Mouse (Mus musculus) embryonic facial prominence, embryonic 12.5 days (tissue): Measurements from ENCODE around the gene Taz. TPM values are rescaled to one million over a fixed set of nuclear protein-coding genes. Genes with fewer than 3 reads are reported as not detected.

ENCODE experiments used
- ATAC-seq: fragments of 200-750 bp; cut with Nextera tagmentation; 2 replicates; pipeline ENCODE4 v1.8.0; 2017; ENCODE audit not compliant: insufficient number of reproducible peaks, insufficient read depth, low FRiP score, low TSS enrichment
- H3K27ac ChIP-seq: fragments of 300-500 bp; sonication (generic); 2 replicates; pipeline ENCODE4 v1.5.1; 2016; ENCODE audit warnings: mild to moderate bottlenecking
- H3K27me3 ChIP-seq: fragments of 300-500 bp; sonication (generic); 2 replicates; pipeline ENCODE4 v1.6.1; 2016; ENCODE audit warnings: mild to moderate bottlenecking, moderate library complexity
- H3K36me3 ChIP-seq: fragments of 300-500 bp; sonication (generic); 2 replicates; pipeline ENCODE4 v1.6.1; 2016; ENCODE audit warnings: mild to moderate bottlenecking
- H3K4me1 ChIP-seq: fragments of 300-500 bp; sonication (generic); 2 replicates; pipeline ENCODE4 v1.6.1; 2016
- H3K4me2 ChIP-seq: fragments of 300-500 bp; sonication (generic); replicated peaks from 2 replicates; pipeline ENCODE4 v1.6.1; 2016; ENCODE audit warnings: mild to moderate bottlenecking, moderate library complexity
- H3K4me3 ChIP-seq: fragments of 300-500 bp; sonication (generic); 2 replicates; pipeline ENCODE4 v1.5.1; 2016; ENCODE audit warnings: mild to moderate bottlenecking
- H3K9ac ChIP-seq: fragments of 300-500 bp; sonication (generic); 2 replicates; pipeline ENCODE4 v1.6.1; 2016; ENCODE audit warnings: mild to moderate bottlenecking, moderate library complexity
- H3K9me3 ChIP-seq: fragments of 300-500 bp; sonication (generic); 2 replicates; pipeline ENCODE4 v1.6.1; 2016; ENCODE audit warnings: mild to moderate bottlenecking, moderate library complexity
- WGBS: fragments of 180-500 bp; shearing (Covaris S2); methylation state at CpG from one replicate; pipeline ENCODE4 v1.1.7; 2016; 5-methylcytosine and 5-hydroxymethylcytosine counted together
- polyA plus RNA-seq: library from polyadenylated mRNA; unstranded; fragments of >200 nt; fragmentation: Nextera tagmentation; extraction: Ambion mirVana; gene quantifications from 2 replicates; pipeline ENCODE4 v1.2.1, GENCODE M21; 2016

Taz gene
- polyA plus RNA-seq = 84.4 and 85.7 TPM in 2 replicates

GRCm38 (mm10) chrX:74281732-74282394 is at the start of gene Taz, which contains the start of gene Dnase1l1:
TSS of gene Taz (plus strand) at chrX:74281912.
TSS of gene Dnase1l1 (minus strand) at chrX:74282337.
- H3K9ac ChIP-seq = peak within 1 kb of the TSS; percentile 67
- peak; percentile 94 for ATAC-seq
- no peaks in the 10 kb centered on the region for H3K9me3 ChIP-seq
- no peaks in the 10 kb centered on the region for H3K36me3 ChIP-seq
- peak within 1 kb of the TSS; percentile 58 for H3K4me3 ChIP-seq
- no peaks in the 10 kb centered on the region for H3K27me3 ChIP-seq
- 25% methylated on average over 16 of the region's 16 CpGs for WGBS
- peak within 1 kb of the TSS; percentile 66 for H3K4me2 ChIP-seq
- H3K4me1 ChIP-seq = no peaks in the 10 kb centered on the region
- H3K27ac ChIP-seq = peak within 1 kb of the TSS; percentile 82

GRCm38 (mm10) chrX:74233196-74233595 is 48.5 kb upstream of the Taz start:
- WGBS = 91% methylated on average over 5 of the region's 5 CpGs
- ATAC-seq = no peak
- Histone ChIP-seq H3K27me3 (no peaks in the 10 kb centered on the region), H3K9ac (no peak overlapping the region), H3K27ac (no peak overlapping the region), H3K9me3 (no peaks in the 10 kb centered on the region), H3K4me2 (no peak overlapping the region), H3K4me3 (no peak overlapping the region), H3K4me1 (no peaks in the 10 kb centered on the region), H3K36me3 (peaks cover 93% of the 10 kb centered on the region)

- peaks cover 69% of the 10 kb centered on the region for H3K36me3 ChIP-seq
- no peak for ATAC-seq
These were observed 41.4 kb upstream of the Taz start for GRCm38 (mm10) chrX:74240332-74240731.

GRCm38 (mm10) chrX:74243396-74243795 is 38.3 kb upstream of the Taz start:
- Histone ChIP-seq H3K36me3 (peaks cover 44% of the 10 kb centered on the region), H3K9ac (peak overlapping the region; percentile 44; the same call in 1 of the 2 replicates), H3K27me3 (no peaks in the 10 kb centered on the region), H3K27ac (no peak overlapping the region), H3K4me2 (peak overlapping the region; percentile 59), H3K4me3 (peak overlapping the region; percentile 57), H3K4me1 (peaks cover 8% of the 10 kb centered on the region; the same call in 1 of the 2 replicates), H3K9me3 (no peaks in the 10 kb centered on the region)
- WGBS = 85% methylated on average over 2 of the region's 2 CpGs
- ATAC-seq = no peak

More at GRCm38 (mm10) chrX:74240332-74240731, 41.4 kb upstream of the Taz start:
- peaks cover 8% of the 10 kb centered on the region; the same call in 1 of the 2 replicates for H3K4me1 ChIP-seq
- H3K4me2 ChIP-seq = no peak overlapping the region
- H3K9ac ChIP-seq = no peak overlapping the region
- WGBS = 95% methylated on average over 4 of the region's 4 CpGs
- H3K27ac ChIP-seq = no peak overlapping the region
- no peak overlapping the region for H3K4me3 ChIP-seq
- no peaks in the 10 kb centered on the region for H3K9me3 ChIP-seq
- no peaks in the 10 kb centered on the region for H3K27me3 ChIP-seq

GRCm38 (mm10) chrX:74243807-74244206 is 37.9 kb upstream of the Taz start:
- Histone ChIP-seq H3K36me3 (peaks cover 42% of the 10 kb centered on the region), H3K9ac (peak overlapping the region; percentile 44; the same call in 1 of the 2 replicates), H3K4me1 (peaks cover 8% of the 10 kb centered on the region; the same call in 1 of the 2 replicates), H3K9me3 (no peaks in the 10 kb centered on the region), H3K4me2 (peak overlapping the region; percentile 59), H3K4me3 (peak overlapping the region; percentile 57), H3K27ac (no peak overlapping the region), H3K27me3 (no peaks in the 10 kb centered on the region)
- WGBS = 47% methylated on average over 3 of the region's 3 CpGs
- no peak for ATAC-seq

GRCm38 (mm10) chrX:74244614-74245083 is 37.1 kb upstream of the Taz start:
- Histone ChIP-seq H3K36me3 (peaks cover 33% of the 10 kb centered on the region), H3K27ac (peak overlapping the region; percentile 92), H3K9me3 (no peaks in the 10 kb centered on the region), H3K4me3 (peak overlapping the region; percentile 57), H3K27me3 (no peaks in the 10 kb centered on the region), H3K9ac (peak overlapping the region; percentile 80; the same call in 1 of the 2 replicates), H3K4me1 (peaks cover 8% of the 10 kb centered on the region; the same call in 1 of the 2 replicates), H3K4me2 (peak overlapping the region; percentile 59)
- WGBS = 31% methylated on average over 3 of the region's 3 CpGs
- ATAC-seq = peak; percentile 78

- WGBS = 27% methylated on average over 1 of the region's 1 CpGs
- peaks cover 29% of the 10 kb centered on the region for H3K36me3 ChIP-seq
- no peak for ATAC-seq
- H3K27ac ChIP-seq = peak overlapping the region; percentile 92
- no peaks in the 10 kb centered on the region for H3K9me3 ChIP-seq
- peaks cover 8% of the 10 kb centered on the region; the same call in 1 of the 2 replicates for H3K4me1 ChIP-seq
- peak overlapping the region; percentile 59 for H3K4me2 ChIP-seq
- H3K9ac ChIP-seq = peak overlapping the region; percentile 80
- no peaks in the 10 kb centered on the region for H3K27me3 ChIP-seq
- peak overlapping the region; percentile 57 for H3K4me3 ChIP-seq
These were observed 36.6 kb upstream of the Taz start for GRCm38 (mm10) chrX:74245107-74245506.

GRCm38 (mm10) chrX:74245687-74246086 is 36.0 kb upstream of the Taz start:
- peak; percentile 32; the same call in 1 of the 2 replicates for ATAC-seq
- Histone ChIP-seq H3K4me1 (peaks cover 8% of the 10 kb centered on the region; the same call in 1 of the 2 replicates), H3K36me3 (peaks cover 23% of the 10 kb centered on the region), H3K4me2 (peak overlapping the region; percentile 59), H3K9ac (peak overlapping the region; percentile 80), H3K9me3 (no peaks in the 10 kb centered on the region), H3K27ac (peak overlapping the region; percentile 92), H3K4me3 (peak overlapping the region; percentile 57), H3K27me3 (no peaks in the 10 kb centered on the region)
- 24% methylated on average over 21 of the region's 21 CpGs for WGBS

- ATAC-seq = peak; percentile 88
- Histone ChIP-seq H3K27ac (peak overlapping the region; percentile 92), H3K9ac (peak overlapping the region; percentile 80), H3K9me3 (no peaks in the 10 kb centered on the region), H3K4me3 (peak overlapping the region; percentile 57), H3K36me3 (peaks cover 17% of the 10 kb centered on the region), H3K27me3 (no peaks in the 10 kb centered on the region), H3K4me2 (peak overlapping the region; percentile 59), H3K4me1 (peaks cover 8% of the 10 kb centered on the region; the same call in 1 of the 2 replicates)
- 28% methylated on average over 38 of the region's 38 CpGs for WGBS
These were observed 35.5 kb upstream of the Taz start for GRCm38 (mm10) chrX:74246213-74246681.

- Histone ChIP-seq H3K9ac (peak overlapping the region; percentile 56), H3K4me1 (peaks cover 8% of the 10 kb centered on the region; the same call in 1 of the 2 replicates), H3K36me3 (peaks cover 13% of the 10 kb centered on the region), H3K27ac (peak overlapping the region; percentile 89), H3K4me2 (peak overlapping the region; percentile 59), H3K27me3 (no peaks in the 10 kb centered on the region), H3K4me3 (peak overlapping the region; percentile 57), H3K9me3 (no peaks in the 10 kb centered on the region)
- 19% methylated on average over 15 of the region's 15 CpGs for WGBS
- 0 out of 2 replicates have a peak, but pooled peaks have one; percentile 7 for ATAC-seq
These were observed 35.0 kb upstream of the Taz start for GRCm38 (mm10) chrX:74246693-74247092.

- Histone ChIP-seq H3K36me3 (no peaks in the 10 kb centered on the region), H3K4me3 (no peak overlapping the region; the same call in 1 of the 2 replicates)
These were observed 33.1 kb upstream of the Taz start for GRCm38 (mm10) chrX:74248651-74249050.

More at GRCm38 (mm10) chrX:74248651-74249050, 33.1 kb upstream of the Taz start:
- peak overlapping the region; percentile 53 for H3K4me2 ChIP-seq
- H3K9me3 ChIP-seq = no peaks in the 10 kb centered on the region
- WGBS = 18% methylated on average over 3 of the region's 3 CpGs
- H3K4me1 ChIP-seq = peaks cover 4% of the 10 kb centered on the region; the same call in 1 of the 2 replicates
- H3K27ac ChIP-seq = peak overlapping the region; percentile 82
- ATAC-seq = 0 out of 2 replicates have a peak, but pooled peaks have one; percentile 11
- no peak overlapping the region for H3K9ac ChIP-seq
- no peaks in the 10 kb centered on the region for H3K27me3 ChIP-seq
